Mouse (Mus musculus) c-Kit-positive CD71-negative TER-119-negative erythroid progenitor cells, embryonic 14.5 days (primary cell): ENCODE data around the gene Plpp2.

Experiments used
- DNase-seq: peaks from one replicate; pipeline ENCODE4 v3.0.0-alpha.2; 2013; ENCODE audit warnings: low read depth

Plpp2 gene

DNA sequence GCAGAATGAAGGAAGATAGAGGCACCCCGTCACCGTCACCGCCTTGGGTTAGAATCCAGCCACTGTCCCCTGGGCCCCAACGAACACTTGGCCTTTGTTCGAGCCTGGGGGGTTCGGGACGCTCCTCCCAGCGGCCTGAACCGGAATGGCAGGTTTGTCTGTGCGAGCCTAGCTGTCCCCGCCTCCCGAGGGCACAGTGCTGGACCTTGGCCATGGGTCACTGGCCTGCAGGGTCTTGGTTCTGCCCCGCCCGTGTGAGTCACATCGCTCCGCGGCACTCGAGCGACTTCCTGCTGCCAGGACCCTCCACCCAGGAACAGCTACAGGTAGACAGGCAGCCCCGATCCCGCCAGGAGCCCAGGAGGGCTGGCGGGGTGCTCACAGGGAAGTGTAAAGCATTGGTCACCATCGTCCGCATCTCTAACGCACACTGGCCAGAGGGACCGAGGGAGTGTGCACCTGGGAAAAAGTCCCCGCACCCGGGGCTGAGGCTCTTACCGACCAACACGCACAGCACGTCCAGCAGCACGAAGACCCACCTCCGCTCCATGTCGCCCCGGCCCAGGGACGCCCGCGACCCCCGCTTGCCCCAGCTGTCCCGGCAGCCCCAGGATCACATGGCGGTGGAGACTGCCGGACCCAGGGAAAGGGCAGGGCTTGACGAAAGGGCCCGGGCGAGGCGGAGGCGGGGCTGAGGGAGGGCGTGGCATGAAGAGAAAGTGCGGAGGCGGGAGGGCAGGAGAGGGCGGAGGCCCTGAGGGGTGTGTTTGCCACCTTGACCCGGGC is at the start of gene Plpp2:
Plpp2 (minus strand) TSS at position 671 of the 786 bp plus-strand sequence.
- DNase-seq = peak; percentile 63

DNA sequence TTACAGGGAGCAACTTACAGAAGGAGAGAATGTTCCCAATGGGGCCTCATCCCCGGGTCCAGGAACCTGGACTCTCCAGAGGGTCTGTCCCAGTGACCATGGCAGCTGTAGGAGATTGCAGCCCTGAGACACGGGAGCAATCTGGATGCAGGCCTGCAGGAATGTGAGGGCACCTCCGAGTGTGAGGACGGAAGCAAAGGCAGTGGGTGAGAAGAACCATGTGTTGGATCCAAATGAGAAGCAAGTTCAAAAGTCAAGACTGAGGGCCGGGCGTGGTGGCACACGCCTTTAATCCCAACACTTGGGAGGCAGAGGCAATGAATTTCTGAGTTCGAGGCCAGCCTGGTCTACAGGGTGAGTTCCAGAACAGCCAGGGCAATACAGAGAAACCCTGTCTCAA is 47.9 kb upstream of the Plpp2 start:
- DNase-seq = no peak

DNA sequence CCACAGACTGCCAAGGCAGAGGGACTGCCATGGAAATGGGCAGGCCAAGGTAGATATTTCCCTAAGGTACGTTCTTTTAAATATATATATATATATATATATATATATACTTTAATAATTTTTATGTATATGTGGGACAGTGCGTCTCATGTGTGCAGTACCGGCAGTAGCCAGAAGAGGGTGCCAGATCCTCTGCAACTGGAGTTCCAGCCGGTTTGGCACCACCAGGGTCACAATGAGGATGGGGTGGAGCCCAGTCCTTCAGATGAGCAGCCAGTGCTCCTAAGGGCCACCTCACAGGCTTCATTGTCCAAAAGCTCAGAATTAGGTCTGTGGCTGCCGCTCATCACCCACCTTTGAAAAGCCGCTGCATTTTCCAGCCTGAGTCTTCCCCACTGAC is 47.2 kb upstream of the Plpp2 start:
- peak; percentile 50 for DNase-seq

DNA sequence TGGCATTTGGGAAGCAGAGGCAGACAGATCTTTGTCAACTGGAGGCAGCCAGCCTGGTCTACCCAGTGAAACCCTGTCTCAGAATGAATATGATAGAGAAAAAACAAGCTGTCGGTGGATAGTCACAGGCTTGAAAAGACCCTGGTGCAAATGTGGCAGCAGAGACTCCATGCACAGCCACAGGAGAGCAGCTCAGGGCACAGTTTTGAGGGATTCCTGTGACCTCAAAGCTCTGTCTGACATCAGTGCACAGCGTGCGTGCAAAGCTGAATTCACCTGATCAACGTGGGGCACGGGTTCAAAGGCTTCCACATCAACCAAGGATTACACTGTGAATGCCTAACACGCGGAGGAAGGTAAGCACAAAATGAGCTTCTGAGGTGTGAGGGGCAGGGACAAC is 46.8 kb upstream of the Plpp2 start:
- no peak for DNase-seq

DNA sequence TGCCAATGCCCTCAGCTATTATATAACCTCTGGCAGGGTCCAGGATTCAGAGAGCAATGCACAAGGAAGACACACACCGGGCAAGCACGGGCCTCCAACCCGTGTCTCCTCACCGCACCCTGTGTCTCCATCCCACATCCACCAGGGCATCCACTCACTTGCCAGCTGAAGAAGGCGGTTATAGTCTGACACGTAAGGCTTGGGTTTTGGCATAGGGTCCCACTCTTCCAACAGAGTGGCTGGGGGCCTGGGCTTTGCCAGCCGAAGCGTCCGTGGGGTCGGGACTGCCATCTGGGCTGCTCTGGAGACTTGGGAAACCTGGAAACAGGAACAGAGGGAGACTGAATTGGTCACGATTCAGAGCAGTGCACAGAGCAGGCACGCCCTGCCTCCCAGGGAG is 46.2 kb upstream of the Plpp2 start:
- DNase-seq = no peak

DNA sequence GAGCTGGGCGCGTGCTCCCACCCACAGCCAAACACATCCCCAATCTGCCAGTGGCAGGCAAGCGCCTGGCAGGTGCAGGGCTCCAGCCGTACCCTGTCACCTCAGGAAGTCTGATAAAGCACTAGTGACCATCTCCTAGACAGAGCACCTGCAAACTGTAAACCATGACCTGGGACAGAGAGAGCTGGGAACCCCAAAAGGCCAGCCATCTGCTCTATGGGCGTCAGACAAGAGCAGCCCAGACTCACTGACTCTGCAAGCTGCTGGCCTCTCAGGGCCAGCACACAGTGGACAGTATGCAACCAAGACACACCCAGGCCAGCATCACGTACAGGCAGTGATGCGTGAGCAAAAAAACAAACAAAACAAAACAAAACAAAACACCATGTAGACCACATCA is 45.3 kb upstream of the Plpp2 start:
- no peak for DNase-seq

DNA sequence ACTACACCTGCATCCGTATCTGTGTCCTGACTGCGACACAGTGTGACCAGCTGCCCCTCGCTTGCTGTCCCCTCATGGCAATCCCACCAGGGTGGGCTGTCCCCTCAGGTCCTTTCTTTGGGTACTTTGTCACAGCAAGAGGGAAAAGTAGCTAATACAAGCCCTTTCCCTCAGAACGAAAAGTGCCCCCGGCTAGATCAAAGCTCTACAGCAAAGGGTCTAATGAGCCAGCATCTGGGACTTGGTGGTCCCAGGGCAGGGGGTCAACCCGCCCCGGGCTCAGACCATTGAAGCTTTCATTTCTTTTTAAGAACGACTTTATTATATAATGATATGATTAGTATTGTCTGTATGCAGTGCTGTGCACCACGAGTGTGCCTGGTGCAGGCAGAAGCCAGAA is 44.7 kb upstream of the Plpp2 start:
- DNase-seq = no peak

DNA sequence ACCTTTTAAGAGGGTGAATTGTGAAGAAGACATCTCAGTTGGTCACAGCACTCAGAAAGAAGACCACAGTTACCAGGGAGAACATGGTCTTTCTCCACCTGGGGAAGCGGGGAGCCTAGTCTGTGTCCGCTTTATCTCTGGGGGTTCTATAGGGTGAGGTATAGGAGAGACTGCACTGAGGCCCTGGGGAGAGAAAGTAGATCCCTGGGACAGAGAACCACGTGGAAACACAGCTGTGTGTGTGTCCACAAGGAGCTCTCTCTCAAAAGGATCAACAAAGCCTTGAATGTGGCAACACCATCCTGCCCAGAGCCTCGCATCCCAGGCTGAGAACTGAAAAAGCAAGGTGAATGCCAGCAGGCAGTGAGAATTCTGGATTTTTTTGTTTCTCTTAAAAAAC is 43.8 kb upstream of the Plpp2 start:
- DNase-seq = no peak

DNA sequence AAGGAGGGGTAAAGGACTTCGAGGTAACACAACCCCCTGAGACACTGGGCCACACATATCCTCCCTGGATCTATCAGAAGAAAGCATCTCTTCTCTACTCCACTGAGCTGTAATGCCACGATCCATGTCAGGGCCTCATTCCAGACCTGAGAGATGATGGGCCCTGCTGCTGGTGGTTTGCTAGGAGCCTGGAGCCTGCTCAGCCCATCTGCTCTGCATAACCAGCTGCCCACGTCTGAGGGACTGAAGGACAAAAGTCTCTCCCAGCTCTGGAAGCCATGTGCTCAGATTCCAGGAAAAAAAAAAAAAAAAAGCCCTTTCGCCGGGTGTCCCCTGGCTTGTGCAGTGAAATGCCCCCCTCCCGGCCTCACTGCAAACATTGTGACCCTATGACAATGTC is 42.2 kb upstream of the Plpp2 start:
- no peak for DNase-seq

DNA sequence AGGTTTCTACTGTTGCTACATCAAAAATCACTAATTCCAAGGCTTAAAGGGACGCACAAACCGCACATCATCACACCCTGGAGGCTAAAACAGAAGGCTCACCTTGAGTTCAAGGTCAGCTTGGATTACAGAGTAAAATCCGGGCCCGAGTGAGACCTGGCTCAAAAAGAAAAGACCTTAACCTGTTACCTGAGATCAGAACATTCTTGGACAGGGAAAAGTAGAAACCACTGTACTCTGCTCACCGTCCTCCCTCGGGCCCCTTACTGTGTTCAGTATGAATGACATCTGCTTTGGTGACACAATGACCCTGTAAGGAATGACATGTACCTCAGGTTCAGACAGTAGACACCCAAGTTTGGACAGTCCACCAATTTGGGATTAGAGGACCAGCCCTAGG is 41.2 kb upstream of the Plpp2 start:
- DNase-seq = no peak

DNA sequence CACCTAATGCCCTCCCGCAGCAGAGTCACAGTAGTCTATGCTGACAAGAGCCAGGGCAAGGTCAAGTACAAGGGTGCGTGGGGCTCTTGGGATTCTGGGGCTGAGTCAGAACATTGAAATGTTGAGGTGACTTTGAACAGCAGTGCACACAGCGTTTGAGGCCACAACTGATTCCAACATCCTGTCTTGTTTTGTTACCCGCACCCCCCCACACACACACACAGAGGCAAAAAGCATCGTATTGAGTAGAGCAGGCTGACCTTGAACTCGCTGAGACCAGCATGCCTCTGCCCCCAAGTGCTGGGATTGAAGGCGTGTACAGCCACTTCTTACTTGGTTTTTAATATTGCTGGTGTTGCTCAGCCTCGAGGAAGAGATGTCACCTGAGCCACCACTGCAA is 40.8 kb upstream of the Plpp2 start:
- DNase-seq = no peak

DNA sequence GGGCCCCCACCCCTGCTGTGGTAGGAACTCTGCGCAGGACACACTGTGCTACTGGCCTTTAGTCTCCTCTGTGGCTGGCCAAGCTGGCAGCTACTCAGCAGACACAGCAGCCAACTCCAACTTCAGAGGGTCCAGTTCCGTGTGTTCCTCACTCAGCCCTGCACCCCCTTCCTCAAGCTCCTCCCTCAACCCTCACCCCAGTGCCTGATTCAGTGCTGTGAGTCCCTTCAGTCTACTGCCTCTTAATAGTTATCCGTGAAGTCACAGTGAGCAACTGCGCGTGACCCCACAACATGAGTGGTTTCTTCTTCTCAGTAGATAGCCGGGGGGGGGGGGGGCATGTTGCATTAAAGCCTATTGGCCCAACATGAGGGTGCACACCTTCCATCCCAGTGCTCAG is 40.0 kb upstream of the Plpp2 start:
- DNase-seq = no peak

DNA sequence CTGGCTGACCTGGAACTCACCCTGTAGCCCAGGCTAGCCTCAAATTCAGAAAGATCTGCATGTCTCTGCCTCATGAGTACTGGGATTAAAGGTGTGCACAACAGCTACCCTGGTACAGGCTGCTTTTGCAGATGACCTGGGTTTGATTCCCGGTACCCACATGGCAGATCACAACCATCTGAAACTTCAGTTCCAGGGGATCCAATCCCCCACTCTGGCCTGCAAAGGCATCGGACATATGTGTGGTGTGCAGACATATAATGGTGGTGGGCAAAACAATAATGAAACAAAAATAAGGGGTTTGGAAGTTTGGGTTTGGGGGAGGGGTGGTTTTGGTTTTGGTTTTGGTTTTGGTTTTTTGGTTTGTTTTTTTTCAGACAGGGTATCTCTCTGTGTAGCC is 37.7 kb upstream of the Plpp2 start:
- DNase-seq = no peak

DNA sequence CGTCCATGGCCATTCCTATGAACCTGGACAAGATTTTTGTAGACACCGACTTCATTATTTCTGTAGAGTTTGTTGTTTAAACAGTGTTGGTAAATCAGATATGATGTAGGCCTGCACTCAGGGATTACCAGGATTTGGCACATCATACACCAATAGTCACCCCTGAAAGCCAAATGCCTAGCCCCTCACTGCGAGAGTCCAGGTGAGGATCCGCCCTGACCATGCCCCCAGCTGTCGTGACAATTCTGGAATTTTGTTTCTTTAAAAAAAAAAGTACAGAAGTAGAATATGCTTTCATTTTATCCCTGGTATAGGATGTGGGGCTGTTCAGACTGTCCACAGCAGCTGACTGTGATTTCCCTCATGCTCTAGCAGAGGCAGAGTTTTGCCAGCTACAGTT is 36.3 kb upstream of the Plpp2 start:
- DNase-seq = no peak

DNA sequence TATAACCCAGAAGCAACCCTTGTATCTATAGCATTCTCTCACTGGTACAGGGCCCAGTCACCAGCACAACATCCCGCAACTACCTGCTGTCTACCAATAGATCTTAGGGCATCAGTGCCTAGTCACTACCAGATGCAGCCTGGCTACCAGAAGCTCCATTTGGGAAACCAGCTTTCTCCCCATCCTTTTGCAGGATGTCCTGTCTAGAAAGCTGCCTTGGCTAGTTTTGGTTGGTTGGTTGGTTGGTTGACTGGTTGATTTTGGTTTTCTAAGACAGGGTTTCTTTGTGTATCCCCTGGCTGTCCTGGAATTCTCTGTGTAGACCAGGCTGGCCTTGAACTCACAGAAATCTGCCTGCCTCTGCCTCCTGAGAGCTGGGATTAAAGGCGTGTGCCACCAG is 26.1 kb upstream of the Plpp2 start:
- no peak for DNase-seq

DNA sequence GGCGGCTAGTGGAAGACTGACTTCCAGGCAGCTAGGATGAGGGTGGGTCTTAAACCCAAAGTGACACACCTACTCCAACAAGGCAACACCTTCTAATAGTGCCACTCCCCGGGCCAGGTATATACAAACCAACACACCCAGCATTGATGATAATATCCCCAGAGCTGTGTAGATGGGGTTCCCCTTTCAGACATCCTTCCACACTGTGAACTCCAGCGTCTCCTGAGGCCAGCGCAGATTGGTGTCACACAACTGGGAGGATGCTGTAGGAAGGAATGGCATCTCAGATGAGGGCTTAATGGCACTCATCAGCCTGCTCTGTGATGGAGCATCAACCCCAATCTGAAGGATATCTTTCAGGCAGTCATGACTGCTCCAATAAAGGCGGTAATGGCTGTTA is 23.9 kb upstream of the Plpp2 start:
- DNase-seq = no peak

DNA sequence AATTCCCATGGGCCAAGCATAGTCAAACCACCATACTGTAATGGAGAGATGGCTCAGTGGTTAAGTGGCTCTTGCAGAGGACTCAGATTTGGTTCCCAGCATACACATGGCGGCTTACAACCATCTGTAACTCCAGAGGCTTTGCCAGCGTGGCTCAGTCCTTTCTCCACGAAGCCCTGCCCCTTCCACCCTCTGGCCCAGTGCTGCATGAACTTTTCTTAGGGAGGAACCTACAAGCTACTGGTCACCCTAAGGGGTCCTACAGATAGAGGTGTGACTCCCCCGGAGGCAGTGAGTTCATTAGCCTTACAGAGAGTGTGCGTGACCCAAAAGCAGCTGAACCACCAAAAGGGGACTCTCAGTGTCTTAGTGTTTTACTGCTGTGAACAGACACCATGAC is 23.4 kb upstream of the Plpp2 start:
- DNase-seq = no peak

DNA sequence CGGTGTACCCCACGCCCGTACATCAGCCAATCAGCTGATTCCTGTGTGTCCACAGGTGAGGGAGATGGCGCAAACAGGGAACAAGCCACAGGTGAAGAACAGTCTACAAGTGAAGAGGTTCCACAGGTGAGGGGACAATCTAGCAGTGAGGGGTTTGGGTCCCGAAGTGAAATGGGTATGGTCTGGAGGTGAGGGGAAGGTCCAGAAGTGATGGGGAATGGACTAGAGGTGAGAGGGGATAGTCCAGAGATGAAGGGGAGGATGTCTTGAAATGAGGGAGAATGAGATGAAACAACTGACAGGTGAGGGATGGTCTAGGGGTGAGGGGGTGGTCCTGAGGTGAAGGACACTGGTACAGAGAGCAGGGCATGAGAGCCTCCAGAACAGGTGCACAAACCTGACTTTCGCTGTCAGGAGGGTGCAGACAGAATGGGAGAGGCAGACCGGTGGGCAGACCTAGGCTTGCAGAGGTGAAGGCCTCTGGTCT is 21.7 kb upstream of the Plpp2 start:
- DNase-seq = no peak

DNA sequence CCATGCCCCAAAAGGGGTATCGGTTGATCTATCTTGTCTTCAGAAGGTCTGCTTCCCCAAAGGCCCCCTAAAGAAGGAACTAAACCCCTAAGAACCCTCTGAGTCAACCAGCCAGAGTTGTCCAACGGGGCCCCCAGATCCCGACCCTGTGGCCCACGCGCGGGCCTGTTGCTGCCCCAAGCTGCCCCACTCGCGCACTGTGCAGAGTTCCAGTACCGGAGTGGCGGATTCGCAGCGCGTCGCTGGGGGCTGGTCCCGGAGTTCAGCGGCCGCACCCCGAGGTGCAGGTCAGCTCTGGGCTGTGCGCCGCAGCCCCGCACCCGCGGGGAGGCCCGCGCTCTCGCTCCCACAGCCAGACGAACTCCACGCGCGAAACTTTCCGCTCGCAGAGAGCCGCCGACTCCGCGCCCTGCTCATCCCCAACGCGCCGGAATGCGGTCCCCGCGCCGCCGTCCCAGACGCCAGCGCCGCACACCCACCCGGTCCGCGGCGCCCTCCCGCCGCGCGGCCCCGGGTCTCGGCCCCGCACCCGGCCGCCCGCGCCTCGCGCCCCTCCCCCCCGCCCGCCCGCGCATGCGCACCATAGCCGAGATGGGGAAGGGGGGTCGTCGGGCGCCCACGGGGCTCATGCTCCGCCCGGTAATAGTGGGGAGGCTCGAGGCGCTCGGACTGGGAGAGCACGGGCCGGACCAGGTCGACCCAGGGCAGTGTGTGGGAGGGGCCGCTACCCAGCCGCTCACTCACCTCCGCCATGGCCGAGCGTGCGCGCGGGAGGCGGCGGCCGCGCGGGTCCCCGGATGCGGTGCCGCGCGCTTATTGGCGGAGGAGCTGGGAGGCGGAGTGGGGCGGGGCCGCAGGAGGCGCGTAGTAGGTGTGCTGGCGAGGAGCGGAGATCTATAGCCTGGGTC is 21.0 kb upstream of the Plpp2 start, which contains the start of gene Mier2:
Mier2 (minus strand) TSS at position 870 of the 908 bp plus-strand sequence.
- DNase-seq = no peak

DNA sequence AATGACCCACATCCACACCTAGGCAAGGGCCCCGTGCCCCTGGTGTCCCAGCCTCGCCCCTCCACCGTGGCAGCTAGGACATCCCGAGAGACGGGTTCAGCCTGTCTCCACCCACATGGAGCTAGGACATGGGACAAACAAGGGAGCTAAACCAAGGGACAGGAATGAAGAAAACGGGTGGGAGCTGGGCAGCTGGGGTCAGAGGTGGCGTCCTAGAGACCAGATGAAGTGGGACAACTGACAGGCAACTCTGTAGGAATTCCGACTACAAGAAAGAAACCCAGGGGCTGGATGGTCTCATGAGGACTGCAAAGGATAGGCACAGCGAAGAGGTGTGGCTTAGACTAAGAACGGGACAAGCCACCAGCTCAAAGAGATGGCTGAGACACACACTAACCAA is 20.1 kb upstream of the Plpp2 start:
- no peak for DNase-seq

DNA sequence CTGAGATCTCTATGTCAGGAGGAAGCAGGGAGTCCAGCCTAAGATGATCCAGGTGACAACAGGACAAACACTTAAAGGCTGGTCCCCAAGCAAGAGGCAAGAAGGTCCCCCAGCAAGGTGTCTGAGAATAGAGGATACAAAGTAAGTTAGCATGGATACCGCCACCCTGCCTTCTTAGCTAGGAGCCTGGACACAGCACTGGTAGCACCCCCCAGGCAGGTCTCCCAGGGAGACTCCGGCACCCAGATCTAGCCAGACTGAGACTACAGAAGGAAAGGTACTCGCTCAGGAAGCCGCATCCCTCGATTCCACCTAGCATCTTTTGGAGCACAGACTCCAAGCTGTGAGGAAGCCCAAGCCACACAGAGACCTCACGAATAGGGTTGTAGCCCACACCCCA is 19.6 kb upstream of the Plpp2 start:
- DNase-seq = no peak

DNA sequence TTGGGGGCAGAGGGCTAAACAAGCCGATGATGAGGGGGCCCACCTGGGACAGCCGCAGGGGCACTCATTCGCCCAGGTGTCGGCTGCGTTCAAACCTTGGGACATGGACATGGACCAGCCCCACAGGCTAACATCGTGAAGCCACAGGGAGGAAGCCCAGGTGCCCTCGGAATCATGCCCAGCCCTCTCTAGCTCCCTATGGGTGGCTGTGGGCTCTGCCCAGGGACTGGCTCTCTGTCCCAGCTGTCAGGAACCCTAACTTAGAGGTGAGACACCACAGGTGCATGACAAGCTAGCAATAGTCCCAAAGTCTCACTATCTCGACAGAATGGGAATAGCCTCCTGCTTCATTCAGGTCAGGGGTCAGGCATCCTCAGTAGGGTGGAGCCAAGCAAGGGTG is 18.9 kb upstream of the Plpp2 start:
- no peak for DNase-seq

DNA sequence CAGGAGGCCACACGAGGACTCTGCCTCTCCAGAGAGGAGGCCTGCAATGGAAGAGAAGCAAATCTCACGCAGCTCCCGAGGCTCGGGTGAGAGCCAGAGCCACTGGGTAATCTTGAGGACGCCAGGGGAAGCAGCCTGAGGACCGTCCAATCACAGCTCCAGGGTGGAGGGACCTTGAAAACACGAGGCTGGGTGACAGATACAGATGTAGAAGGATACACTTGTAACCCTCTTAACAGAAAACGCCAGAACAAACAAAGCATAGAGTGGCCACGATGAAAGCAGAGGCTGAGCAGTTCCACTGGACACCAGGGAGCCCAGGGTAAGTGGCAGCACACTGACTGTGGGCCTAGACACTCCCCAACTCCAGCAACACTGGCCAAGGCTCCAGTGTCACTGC is 16.8 kb upstream of the Plpp2 start:
- no peak for DNase-seq
